Mouse (Mus musculus) forebrain, embryonic 14.5 days (tissue): Measurements from ENCODE around the gene Slc38a8. TPM values are rescaled to one million over a fixed set of nuclear protein-coding genes. Genes with fewer than 3 reads are reported as not detected.

Experiments used
- ATAC-seq: fragments of 200-750 bp; cut with Nextera tagmentation; 2 replicates; pipeline ENCODE4 v1.8.0; 2017; ENCODE audit warnings: mild to moderate bottlenecking, moderate library complexity
- DNase-seq: peaks from one replicate; pipeline ENCODE4 v3.0.0-alpha.2; 2015; ENCODE audit warnings: low spot score
- H3K27ac ChIP-seq: fragments of 300-500 bp; sonication (generic); 2 replicates; pipeline ENCODE4 v1.5.1; 2014; ENCODE audit warnings: low read depth, mild to moderate bottlenecking, control low read depth, low read length, moderate library complexity
- H3K27me3 ChIP-seq: fragments of 300-500 bp; sonication (generic); replicated peaks from 2 replicates; pipeline ENCODE4 v1.6.1; 2014; ENCODE audit warnings: low read length, control low read depth, mixed read lengths; ENCODE audit not compliant: control insufficient read depth, insufficient read depth
- H3K36me3 ChIP-seq: fragments of 300-500 bp; sonication (generic); 2 replicates; pipeline ENCODE4 v1.6.1; 2014; ENCODE audit warnings: low read length, control low read depth; ENCODE audit not compliant: control insufficient read depth, insufficient read depth
- H3K4me1 ChIP-seq: fragments of 300-500 bp; sonication (generic); 2 replicates; pipeline ENCODE4 v1.6.1; 2014; ENCODE audit warnings: antibody characterized with exemption, low read length, control low read depth; ENCODE audit not compliant: control insufficient read depth, insufficient read depth
- H3K4me2 ChIP-seq: fragments of 300-500 bp; sonication (generic); 2 replicates; pipeline ENCODE4 v1.6.1; 2014; ENCODE audit warnings: mild to moderate bottlenecking, control low read depth, low read length
- H3K4me3 ChIP-seq: fragments of 300-500 bp; sonication (generic); 2 replicates; pipeline ENCODE4 v1.5.1; 2014; ENCODE audit warnings: low read depth, low read length, control low read depth
- H3K9ac ChIP-seq: fragments of 300-500 bp; sonication (generic); 2 replicates; pipeline ENCODE4 v1.6.1; 2014; ENCODE audit warnings: mild to moderate bottlenecking, low read length, control low read depth, moderate library complexity
- H3K9me3 ChIP-seq: fragments of 300-500 bp; sonication (generic); replicated peaks from 2 replicates; pipeline ENCODE4 v1.6.1; 2016; ENCODE audit warnings: low read length, control low read depth, mixed read lengths; ENCODE audit not compliant: control insufficient read depth
- WGBS: fragments of 180-500 bp; shearing (Covaris S2); extraction: QIAGEN DNeasy Blood & Tissue Kit; methylation state at CpG from one replicate; pipeline ENCODE4 v1.1.7; 2014; 5-methylcytosine and 5-hydroxymethylcytosine counted together
- polyA plus RNA-seq: library from polyadenylated mRNA; unstranded; fragments of >200 nt; fragmentation: Nextera tagmentation; extraction: Ambion mirVana; gene quantifications from 2 replicates; pipeline ENCODE4 v1.2.1, GENCODE M21; 2014

The Slc38a8 gene
- polyA plus RNA-seq, 1 experiment from 2014 or later = not detected

DNA sequence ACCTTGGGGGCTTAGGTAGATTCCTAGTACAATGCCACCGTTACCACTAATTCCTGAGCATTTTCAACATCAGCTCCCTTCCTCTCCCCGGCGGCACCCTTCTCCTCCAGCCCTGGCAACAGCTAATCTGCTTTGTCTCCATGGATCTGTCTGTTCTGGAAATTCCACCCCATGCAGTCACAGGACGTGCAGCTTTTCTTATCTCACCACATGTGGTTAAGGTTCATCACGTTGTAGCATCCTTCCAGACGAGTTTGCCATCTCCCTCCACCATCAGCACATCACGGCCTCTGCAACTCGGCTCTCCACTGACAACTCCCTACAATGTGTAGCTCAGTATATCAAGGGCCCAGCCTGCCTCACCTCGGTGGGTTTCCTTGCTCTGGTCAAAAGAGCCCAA, 4.0 kb upstream of the Slc38a8 start:
- DNase-seq = no peak
- H3K9ac ChIP-seq = 0 out of 2 replicates have a peak overlapping the region, but pooled peaks have one; percentile 3
- H3K4me2 ChIP-seq = no peak overlapping the region
- peaks cover 43% of the 10 kb centered on the region for H3K36me3 ChIP-seq
- H3K27ac ChIP-seq = no peak overlapping the region
- no peak overlapping the region for H3K4me3 ChIP-seq
- peaks cover 5% of the 10 kb centered on the region; the same call in 1 of the 2 replicates for H3K4me1 ChIP-seq
- WGBS = 16% methylated on average over 9 of the region's 9 CpGs
- H3K27me3 ChIP-seq = no peaks in the 10 kb centered on the region
- no peaks in the 10 kb centered on the region for H3K9me3 ChIP-seq
- no peak for ATAC-seq

GRCm38 (mm10) chr8:119503191-119503767, 1.8 kb upstream of the Slc38a8 start:
- ATAC-seq (peak; percentile 72), DNase-seq (peak; percentile 49)
- no peak overlapping the region for H3K9ac ChIP-seq
- no peak overlapping the region for H3K4me2 ChIP-seq
- H3K4me1 ChIP-seq = peaks cover 5% of the 10 kb centered on the region; the same call in 1 of the 2 replicates
- H3K9me3 ChIP-seq = no peaks in the 10 kb centered on the region
- WGBS = 6% methylated on average over 9 of the region's 10 CpGs
- H3K27me3 ChIP-seq = no peaks in the 10 kb centered on the region
- H3K27ac ChIP-seq = no peak overlapping the region; the same call in 1 of the 2 replicates
- H3K4me3 ChIP-seq = no peak overlapping the region
- peaks cover 21% of the 10 kb centered on the region for H3K36me3 ChIP-seq

DNA sequence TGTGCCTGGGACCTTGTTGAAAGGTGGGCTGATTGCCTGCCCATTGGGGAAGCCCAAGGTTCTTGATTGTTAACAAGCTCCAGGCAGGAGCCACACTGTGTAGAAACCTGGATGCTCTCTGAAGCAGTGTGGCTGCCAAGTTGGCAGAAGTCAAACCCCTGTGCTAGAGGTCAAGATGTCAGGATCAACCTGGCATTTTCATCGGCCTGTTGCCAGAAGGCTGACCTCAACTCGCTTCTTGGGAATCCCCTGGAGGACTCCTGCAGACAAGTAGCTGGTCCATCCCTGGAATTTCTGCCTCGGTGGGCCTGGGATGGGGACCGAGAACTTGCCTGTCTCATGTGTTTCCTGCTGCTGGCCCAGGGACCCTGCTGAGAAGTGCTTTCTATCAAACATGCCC, 613 bp upstream of the Slc38a8 start:
- H3K36me3 ChIP-seq = peaks cover 9% of the 10 kb centered on the region; the same call in 1 of the 2 replicates
- WGBS = 53% methylated on average over 4 of the region's 4 CpGs
- H3K4me1 ChIP-seq = peaks cover 5% of the 10 kb centered on the region; the same call in 1 of the 2 replicates
- no peaks in the 10 kb centered on the region for H3K27me3 ChIP-seq
- ATAC-seq (no peak), DNase-seq (no peak)
- H3K9ac ChIP-seq = no peak overlapping the region
- no peaks in the 10 kb centered on the region for H3K9me3 ChIP-seq
- H3K4me2 ChIP-seq = no peak overlapping the region
- H3K4me3 ChIP-seq = no peak overlapping the region
- H3K27ac ChIP-seq = no peak overlapping the region

DNA sequence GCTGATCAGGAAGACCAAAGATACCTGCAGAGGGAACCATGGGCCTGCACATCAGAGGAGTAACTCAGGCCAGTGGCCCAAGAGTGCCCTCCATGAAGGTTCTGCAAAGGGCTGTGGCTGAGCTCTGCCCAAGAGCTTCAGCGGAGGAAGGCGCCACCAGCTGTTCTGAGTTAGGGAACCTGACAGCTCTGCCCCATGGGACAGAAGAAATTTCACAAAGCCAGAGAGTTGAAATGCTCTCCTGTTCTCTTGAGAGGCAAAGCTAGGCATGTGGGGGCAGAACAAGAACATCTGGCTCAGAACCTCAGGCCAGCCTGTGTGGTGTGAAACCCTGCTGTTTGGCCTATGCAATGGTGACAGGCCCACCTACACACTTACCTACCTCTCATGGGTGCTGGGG, 1.7 kb downstream of the Slc38a8 start:
- 93% methylated on average over 2 of the region's 2 CpGs for WGBS
- H3K4me3 ChIP-seq = no peak overlapping the region
- no peak overlapping the region for H3K27ac ChIP-seq
- no peaks in the 10 kb centered on the region for H3K9me3 ChIP-seq
- ATAC-seq (no peak), DNase-seq (no peak)
- no peaks in the 10 kb centered on the region for H3K27me3 ChIP-seq
- peaks cover 5% of the 10 kb centered on the region; the same call in 1 of the 2 replicates for H3K4me1 ChIP-seq
- no peak overlapping the region for H3K9ac ChIP-seq
- H3K36me3 ChIP-seq = no peaks in the 10 kb centered on the region
- no peak overlapping the region for H3K4me2 ChIP-seq

DNA sequence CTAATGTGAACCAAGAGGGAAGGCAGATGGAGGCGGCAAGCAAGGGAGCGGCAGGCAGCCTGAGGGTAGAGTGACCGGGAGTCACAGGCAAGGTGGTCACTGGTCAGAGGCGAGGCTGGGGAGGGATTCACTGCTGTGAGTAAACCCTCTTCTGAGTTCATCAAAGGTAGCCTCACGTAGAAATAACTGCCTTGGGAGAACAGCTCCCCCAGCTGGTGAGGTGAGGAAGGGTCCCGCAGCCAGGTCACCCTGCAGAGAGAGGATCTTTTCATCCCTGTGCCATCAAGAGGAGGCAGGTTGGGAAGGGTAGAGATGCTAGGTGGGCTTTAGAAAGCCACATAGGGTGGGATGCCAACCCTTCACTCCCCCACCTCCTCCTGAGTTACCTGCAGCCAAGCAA, 4.7 kb downstream of the Slc38a8 start:
- no peak overlapping the region for H3K4me3 ChIP-seq
- ATAC-seq (no peak), DNase-seq (no peak)
- no peaks in the 10 kb centered on the region for H3K36me3 ChIP-seq
- H3K9ac ChIP-seq = no peak overlapping the region
- H3K4me2 ChIP-seq = no peak overlapping the region
- H3K9me3 ChIP-seq = no peaks in the 10 kb centered on the region
- 32% methylated on average over 6 of the region's 6 CpGs for WGBS
- no peaks in the 10 kb centered on the region for H3K27me3 ChIP-seq
- no peak overlapping the region for H3K27ac ChIP-seq
- no peaks in the 10 kb centered on the region for H3K4me1 ChIP-seq

GRCm38 (mm10) chr8:119487093-119487492, 14.4 kb downstream of the Slc38a8 start:
- H3K27me3 ChIP-seq = no peaks in the 10 kb centered on the region
- H3K9me3 ChIP-seq = no peaks in the 10 kb centered on the region
- no peaks in the 10 kb centered on the region for H3K36me3 ChIP-seq
- DNase-seq (no peak), ATAC-seq (no peak)
- H3K4me2 ChIP-seq = no peak overlapping the region
- no peaks in the 10 kb centered on the region for H3K4me1 ChIP-seq
- WGBS = 73% methylated on average over 7 of the region's 7 CpGs
- H3K27ac ChIP-seq = no peak overlapping the region
- no peak overlapping the region for H3K4me3 ChIP-seq
- no peak overlapping the region for H3K9ac ChIP-seq

DNA sequence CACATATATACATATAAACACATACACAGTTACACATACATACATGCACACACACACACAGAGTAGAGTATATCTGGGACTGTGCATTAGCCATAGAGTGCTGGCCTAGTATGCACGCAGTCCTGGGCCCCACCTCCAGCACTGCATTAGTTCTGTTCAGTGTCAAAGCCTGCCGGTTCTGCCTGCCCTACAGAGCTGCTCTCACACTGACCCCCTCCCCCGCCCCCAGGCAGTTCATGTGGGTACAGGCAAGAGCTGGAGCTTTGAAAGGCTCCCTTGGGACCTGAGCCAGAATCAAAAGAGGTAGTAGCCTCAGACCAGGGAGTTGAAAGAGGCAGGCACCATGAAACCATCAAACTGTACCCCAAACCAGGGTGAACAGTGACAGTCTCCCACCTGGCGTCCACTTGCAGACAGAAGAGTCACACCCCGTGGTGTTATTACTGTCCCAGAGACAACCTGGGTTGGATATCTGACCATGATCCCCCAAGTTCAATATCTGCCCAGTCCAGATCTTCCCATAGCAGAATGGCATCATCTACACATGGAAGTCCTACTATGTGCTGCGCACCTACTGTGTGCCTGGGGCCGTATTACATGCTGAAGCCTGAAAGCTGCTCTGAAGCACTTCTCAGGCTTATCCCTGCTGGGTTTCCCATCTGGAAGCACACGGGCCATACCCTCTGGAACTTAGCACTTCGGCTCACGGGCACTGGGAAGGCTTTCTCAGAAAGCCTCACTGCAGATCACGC, 17.2 kb downstream of the Slc38a8 start:
- H3K27ac ChIP-seq = no peak overlapping the region
- H3K4me3 ChIP-seq = no peak overlapping the region
- no peak overlapping the region for H3K4me2 ChIP-seq
- DNase-seq (no peak), ATAC-seq (no peak)
- WGBS = 83% methylated on average over 11 of the region's 11 CpGs
- no peaks in the 10 kb centered on the region for H3K4me1 ChIP-seq
- no peaks in the 10 kb centered on the region for H3K36me3 ChIP-seq
- no peak overlapping the region for H3K9ac ChIP-seq
- H3K9me3 ChIP-seq = no peaks in the 10 kb centered on the region
- H3K27me3 ChIP-seq = no peaks in the 10 kb centered on the region

GRCm38 (mm10) chr8:119478684-119479083, 22.8 kb downstream of the Slc38a8 start:
- H3K27me3 ChIP-seq = no peaks in the 10 kb centered on the region
- H3K9me3 ChIP-seq = no peaks in the 10 kb centered on the region
- no peak overlapping the region for H3K27ac ChIP-seq
- no peak overlapping the region for H3K4me2 ChIP-seq
- H3K9ac ChIP-seq = no peak overlapping the region
- no peaks in the 10 kb centered on the region for H3K36me3 ChIP-seq
- H3K4me1 ChIP-seq = no peaks in the 10 kb centered on the region
- 19% methylated on average over 5 of the region's 5 CpGs for WGBS
- DNase-seq (no peak), ATAC-seq (no peak)
- no peak overlapping the region for H3K4me3 ChIP-seq

DNA sequence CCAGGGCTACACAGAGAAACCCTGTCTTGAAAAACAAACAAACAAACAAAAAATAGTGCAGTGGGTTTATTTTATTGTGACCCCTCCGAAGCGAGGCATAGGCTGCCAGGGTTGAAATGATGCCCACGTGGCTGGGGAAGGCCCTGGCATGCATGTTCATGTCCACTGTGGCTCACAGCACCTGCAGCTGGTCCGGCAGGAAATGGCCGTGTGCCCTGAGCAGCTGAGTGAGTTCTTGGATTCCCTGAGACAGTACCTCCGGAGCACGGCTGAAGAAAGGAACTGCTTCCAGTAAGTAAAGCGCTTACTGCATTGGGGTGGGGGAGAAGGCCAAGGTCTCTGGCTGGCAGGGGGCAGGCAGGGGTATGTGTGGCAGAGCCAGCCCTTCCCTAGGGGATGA, 33.4 kb downstream of the Slc38a8 start:
- Histone ChIP-seq H3K36me3 (no peaks in the 10 kb centered on the region), H3K9ac (no peak overlapping the region), H3K27me3 (no peaks in the 10 kb centered on the region), H3K4me2 (no peak overlapping the region), H3K4me1 (peaks cover 23% of the 10 kb centered on the region), H3K9me3 (no peaks in the 10 kb centered on the region), H3K4me3 (no peak overlapping the region), H3K27ac (no peak overlapping the region)
- ATAC-seq = no peak
- DNase-seq = no peak
- 93% methylated on average over 8 of the region's 8 CpGs for WGBS
